Mouse (Mus musculus) thymus, adult 18-20 months (tissue): ENCODE data around the gene Gpr63.
A peak's percentile ranks its signal among the peaks of the same experiment; 100 is the strongest.
"Not testable (repeated sequence)": the region's sequence is repeated elsewhere in the genome, so short reads cannot be mapped to it uniquely, and the experiment has no call there.

Experiments used
- DNase-seq, 2 experiments: peaks; one replicate each; pipeline ENCODE4 v3.0.0; 2022; ENCODE audit warnings: mixed read lengths in 2 of 2

Gene Gpr63

GRCm38 (mm10) chr4:24966299-24966991 is at the start of gene Gpr63:
Gpr63 (plus strand) TSS chr4:24966407.
- peak in 1 of 2 experiments; percentile 3 for DNase-seq

GRCm38 (mm10) chr4:24920006-24920577 is 46.1 kb upstream of the Gpr63 start:
- DNase-seq = no peak

GRCm38 (mm10) chr4:24924726-24925125 is 41.5 kb upstream of the Gpr63 start:
- DNase-seq = no peak

- no peak for DNase-seq
Measured at GRCm38 (mm10) chr4:24928260-24928780, 37.9 kb upstream of the Gpr63 start.

GRCm38 (mm10) chr4:24928926-24929325 is 37.3 kb upstream of the Gpr63 start:
- DNase-seq = no peak

DNA sequence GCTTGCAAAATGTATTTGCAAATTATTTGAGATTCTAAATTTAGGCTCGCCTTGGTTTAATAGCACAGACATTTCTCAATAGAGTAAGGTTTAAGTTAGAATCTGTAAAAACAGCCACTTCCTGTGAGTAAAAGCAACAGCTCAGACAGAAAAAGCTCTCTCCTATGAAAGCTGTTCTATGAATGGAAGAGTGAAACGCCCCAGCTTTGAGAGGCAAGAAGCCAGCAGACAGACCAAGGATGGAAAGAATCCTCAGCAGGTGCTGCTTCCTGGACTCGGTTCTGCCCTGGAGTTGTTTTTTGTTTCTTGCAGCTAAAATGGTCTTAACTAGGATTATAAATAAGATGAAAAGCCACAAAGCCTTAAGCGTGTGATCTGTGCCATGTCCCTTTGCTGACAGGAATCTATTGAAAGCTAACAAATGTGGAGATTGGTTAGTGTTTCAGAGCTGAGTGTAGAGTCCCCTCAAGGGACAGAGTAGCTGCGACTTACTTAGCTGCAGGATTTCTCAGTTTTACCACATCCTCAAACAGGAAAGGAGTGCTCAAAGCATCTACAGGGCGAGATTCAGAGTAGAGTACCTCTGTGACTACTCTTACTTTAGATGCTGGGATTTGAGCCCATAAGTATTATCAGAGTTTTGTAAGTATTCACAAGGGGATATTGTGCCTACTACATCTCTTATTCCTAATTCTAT is 23.3 kb upstream of the Gpr63 start:
- no peak for DNase-seq

GRCm38 (mm10) chr4:24965918-24966298 is 299 bp upstream of the Gpr63 start:
- no peak for DNase-seq

- no peak for DNase-seq
Measured at GRCm38 (mm10) chr4:24967251-24967650, 1.0 kb downstream of the Gpr63 start.

DNA sequence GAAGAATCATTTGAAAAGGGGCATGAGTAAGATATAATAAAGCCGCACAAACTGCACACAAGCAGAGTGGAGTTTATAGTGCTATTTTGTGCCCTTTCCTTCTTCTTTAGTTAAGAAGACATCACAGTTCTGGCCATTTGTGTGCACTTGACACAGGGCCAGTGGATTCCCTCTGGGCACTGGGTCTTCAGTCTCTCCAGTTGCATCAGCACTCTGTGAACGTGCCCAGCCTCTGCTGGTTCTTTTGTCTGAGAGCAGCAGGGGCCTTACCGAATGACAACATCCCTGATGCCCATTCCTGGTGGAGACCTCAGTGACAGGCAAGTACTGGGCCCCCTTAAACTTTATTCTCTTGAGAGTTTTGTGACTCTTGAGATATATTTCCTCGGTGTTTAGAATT is 12.4 kb downstream of the Gpr63 start:
- DNase-seq = no peak

DNA sequence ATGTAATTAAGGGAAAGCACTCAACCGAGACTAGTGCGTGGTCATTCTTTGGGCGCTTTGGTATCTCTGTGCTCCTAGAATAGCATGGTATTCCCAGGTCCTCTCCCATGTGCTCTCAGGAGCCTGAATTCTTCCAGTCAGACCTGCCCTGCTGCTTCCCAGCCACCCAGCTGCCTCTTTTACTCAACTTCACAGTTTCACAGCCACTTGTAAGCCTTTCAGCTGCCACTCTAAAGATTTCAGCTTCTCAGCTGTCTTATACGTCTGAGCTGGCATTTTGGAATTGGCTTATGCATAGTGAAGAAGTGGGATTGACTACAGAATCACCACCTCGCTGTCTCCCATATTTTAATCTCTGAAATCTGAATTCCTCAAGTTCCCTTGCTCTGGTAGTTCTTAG is 19.4 kb downstream of the Gpr63 start:
- no peak for DNase-seq

DNA sequence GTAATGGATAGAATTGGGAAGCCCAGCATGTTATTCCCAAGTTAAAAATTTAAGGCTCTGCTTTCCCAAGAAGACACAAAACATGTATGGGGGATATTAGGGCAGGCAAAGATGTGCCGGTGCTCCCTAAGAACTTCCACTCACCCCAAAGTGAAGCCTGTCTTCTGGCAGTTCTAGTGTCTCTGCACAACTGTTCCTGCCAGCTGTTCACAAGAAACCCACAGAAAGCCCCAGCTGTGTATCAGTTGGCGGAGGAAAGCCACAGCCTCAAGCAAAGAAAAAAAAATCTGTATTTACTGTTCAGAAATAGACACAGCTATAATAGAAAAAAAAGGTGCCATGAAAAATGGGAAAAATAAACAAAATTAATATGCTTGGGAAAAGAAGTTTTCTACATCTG is 25.3 kb downstream of the Gpr63 start:
- no peak for DNase-seq

- not testable (repeated sequence) for DNase-seq
Measured at GRCm38 (mm10) chr4:25009328-25009727, 43.1 kb downstream of the Gpr63 start.

- DNase-seq = no peak
Measured at GRCm38 (mm10) chr4:25011780-25012179, 45.6 kb downstream of the Gpr63 start.

GRCm38 (mm10) chr4:25012726-25013125 is 46.5 kb downstream of the Gpr63 start:
- DNase-seq = no peak

DNA sequence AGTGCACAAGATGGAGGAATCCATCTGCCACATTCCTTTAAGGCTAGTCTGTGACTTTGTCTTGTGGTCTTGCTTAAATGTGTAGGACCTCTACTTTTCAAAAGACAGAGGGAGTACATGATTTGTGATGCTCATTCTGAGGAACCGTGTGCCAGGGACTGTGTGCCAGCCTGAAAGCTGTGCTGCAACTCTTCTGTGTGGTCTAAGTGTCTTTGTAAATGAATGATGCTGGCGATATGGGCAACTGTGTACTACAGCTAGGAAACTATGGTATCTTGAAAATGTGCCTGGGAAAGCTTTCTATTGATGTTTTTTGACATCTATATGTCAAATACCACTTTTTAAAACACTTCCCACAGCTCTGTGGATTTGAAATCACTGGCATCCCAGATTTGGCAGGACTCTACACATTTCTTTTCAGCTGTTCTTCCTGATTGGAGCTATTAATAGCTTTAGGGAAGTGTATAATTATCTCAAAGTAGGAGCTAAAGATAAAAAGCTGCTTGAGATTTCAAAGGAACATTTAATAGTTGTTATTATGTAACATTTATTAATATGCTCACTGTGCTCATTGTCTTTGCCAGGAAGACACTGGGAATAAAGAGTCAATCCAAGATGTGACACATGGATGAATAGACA is 48.9 kb downstream of the Gpr63 start:
- no peak for DNase-seq

GRCm38 (mm10) chr4:25028252-25028651 is 62.0 kb downstream of the Gpr63 start:
- no peak for DNase-seq

- DNase-seq = no peak
Measured at GRCm38 (mm10) chr4:25028752-25029151, 62.5 kb downstream of the Gpr63 start.

GRCm38 (mm10) chr4:25029875-25030274 is 63.7 kb downstream of the Gpr63 start:
- DNase-seq = no peak

DNA sequence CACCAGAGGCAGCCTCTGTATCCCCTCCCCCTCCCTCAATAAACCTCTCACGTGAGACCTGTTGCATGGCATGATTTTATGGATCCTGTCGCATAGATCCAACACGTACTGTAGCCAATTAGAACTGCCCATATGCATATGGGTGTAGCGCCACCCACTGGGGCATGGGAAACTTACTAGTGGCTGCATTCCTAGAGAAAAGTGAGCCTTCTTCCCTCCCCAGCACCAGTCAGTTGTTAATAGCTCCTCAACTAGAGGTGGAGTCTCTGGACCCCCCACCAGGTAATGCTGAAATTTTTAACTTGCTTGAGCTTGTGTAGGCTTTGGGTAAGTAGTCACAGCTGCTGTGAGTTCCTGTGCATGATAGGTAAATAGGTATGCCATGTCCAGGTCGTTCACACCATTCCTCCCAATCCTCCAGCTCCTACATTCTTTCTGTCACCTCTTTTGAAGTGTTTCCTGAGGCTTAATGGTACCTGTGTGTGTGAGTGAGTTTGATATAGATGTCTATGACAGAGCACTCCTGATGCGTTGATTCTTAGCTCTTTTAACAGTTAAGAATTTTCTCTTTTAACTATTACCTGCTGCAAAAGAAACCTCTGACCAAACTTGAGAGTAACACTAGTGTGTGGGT is 69.1 kb downstream of the Gpr63 start:
- no peak for DNase-seq

DNA sequence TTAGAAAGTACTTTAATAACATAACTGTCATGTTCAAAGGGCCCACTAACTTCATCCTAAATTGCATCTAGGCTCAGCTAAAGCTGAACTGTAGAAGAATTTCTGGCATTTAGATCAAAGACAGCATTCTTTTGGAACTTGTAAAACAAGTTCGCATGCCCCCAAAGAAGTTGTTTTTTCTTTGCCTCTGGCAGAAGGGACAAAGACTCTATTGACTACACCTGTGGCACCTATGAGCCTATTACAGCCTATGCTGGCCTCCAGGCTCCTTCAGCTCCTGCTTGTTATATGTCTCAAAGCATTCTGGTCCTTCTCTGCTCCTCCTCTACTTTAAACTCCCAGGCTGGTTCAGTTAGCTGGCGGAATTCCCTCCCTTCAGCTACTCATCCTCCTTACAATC is 69.6 kb downstream of the Gpr63 start:
- no peak for DNase-seq

DNA sequence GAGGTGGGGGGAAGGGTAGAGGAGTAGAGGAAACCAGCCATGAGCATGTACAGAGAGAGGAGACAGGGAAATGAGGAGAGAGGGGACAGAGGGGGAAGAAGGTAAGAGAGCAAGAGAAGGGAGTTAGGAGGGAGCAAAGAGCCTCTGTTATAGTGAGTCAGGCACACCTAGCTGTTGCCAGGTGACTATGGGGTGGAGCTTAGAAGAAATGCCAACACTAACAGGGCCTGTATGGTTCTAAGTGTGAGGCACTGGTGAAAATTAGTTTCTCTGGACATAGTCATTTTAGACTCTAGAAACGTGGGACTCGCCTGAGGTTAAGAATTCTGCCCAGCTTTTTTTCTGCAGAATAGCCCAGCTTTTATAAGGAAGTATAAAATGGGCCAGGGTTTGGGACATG is 71.1 kb downstream of the Gpr63 start:
- no peak for DNase-seq

- not testable (repeated sequence) for DNase-seq
Measured at GRCm38 (mm10) chr4:25055541-25055940, 89.3 kb downstream of the Gpr63 start.
